Mouse (Mus musculus): Measurements from ENCODE around the gene 1700040F15Rik.
"Not testable (repeated sequence)": the region's sequence is repeated elsewhere in the genome, so short reads cannot be mapped to it uniquely, and the experiment has no call there.

The 1700040F15Rik gene

GRCm38 (mm10) chrY:61101947-61102346 is at the start of gene 1700040F15Rik:
TSS of gene 1700040F15Rik (plus strand) at chrY:61102247.
- in situ Hi-C loops (cut with MboI, MseI) = not testable (repeated sequence)
